Mouse (Mus musculus): ENCODE measurements around the gene Itga1. TPM values are rescaled to one million over a fixed set of nuclear protein-coding genes. Genes with fewer than 3 reads are reported as not detected.
A peak's percentile ranks its signal among the peaks of the same experiment; 100 is the strongest.

The Itga1 gene
- total RNA-seq, 2 experiments from 2014 or later: 5.3 to 7.4 TPM

DNA sequence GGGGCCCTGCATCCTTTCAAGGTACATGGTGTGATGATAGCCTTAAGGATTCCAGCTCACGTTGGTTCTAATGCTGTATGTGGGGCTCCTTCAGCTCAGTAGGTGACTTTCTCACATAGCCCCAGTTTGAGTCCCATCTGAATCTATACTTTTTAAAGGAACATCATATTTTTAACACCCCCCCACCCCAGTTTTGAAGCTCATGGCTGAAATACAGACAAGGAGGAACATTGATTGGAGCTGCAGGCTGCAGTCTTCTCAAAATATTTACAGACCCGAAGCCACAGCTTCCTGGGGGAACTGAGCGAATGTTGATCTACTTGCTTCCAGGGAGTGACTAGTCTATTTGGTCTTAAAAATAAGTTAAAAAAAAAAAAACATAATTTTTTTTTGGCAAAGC is 98.9 kb downstream of the Itga1 start:
- no peak for DNase-seq (ENCODE audit: extremely low spot score in 1 of 2, low spot score in 1 of 2)

DNA sequence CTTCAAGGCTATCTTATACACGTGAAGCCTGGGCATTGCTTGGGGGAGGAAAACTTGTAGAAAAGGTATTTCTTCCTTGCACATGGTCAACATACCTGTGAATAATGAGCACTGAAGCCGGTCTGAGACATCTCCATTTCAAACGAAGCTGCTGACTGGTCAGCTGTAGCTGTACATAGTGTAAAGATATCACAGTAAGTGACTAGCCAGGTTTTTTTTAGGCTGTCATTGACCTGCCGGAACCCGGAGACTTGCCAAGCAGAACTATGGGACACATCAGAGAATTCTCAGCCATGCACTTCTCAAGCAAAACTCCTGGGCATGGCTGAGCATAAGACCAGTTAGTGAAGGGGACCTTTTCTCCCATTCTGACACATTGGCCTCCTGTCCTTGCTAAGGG is 99.6 kb downstream of the Itga1 start:
- no peak for DNase-seq (ENCODE audit: extremely low spot score in 1 of 2, low spot score in 1 of 2)

DNA sequence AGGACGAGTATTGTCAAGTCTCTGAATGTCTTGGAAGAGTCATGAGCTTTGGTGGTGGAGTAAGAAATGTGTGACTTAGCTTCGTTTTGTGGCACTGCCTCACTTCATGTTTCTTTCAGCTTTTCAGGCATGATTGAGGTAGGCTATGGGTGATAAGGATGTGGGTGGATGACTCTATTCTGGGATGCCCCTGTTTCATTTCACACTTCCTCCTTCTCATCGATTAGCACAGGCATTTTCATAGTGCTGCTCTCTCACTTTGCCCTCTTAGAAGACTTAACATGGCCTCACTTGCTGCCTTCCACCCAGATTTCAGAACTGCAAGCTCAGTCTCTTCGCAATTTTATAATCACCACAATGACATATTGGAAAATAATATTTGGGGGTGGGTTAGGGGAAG is 102.2 kb downstream of the Itga1 start:
- no peak for DNase-seq (ENCODE audit: extremely low spot score in 1 of 2, low spot score in 1 of 2)

DNA sequence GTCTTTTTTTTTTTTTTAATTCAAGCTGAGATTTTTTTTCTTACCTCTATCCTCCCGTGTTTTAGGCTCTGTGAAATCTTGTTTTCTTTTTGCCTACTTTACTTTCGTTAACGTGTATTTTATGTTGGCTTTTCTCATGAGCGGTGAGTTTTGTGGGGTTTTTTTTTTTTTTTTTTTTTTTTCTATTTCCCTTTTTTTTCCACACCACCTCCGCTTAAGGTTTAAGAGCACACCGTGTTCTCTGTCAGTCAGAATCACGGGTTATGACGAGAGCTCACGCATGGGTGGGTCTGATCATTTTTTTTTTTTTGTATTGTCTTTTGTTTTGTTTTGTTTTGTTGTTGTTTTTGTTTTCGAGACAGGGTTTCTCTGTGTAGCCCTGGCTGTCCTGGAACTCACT is 103.7 kb downstream of the Itga1 start:
- DNase-seq (ENCODE audit: extremely low spot score in 1 of 2, low spot score in 1 of 2): no peak

DNA sequence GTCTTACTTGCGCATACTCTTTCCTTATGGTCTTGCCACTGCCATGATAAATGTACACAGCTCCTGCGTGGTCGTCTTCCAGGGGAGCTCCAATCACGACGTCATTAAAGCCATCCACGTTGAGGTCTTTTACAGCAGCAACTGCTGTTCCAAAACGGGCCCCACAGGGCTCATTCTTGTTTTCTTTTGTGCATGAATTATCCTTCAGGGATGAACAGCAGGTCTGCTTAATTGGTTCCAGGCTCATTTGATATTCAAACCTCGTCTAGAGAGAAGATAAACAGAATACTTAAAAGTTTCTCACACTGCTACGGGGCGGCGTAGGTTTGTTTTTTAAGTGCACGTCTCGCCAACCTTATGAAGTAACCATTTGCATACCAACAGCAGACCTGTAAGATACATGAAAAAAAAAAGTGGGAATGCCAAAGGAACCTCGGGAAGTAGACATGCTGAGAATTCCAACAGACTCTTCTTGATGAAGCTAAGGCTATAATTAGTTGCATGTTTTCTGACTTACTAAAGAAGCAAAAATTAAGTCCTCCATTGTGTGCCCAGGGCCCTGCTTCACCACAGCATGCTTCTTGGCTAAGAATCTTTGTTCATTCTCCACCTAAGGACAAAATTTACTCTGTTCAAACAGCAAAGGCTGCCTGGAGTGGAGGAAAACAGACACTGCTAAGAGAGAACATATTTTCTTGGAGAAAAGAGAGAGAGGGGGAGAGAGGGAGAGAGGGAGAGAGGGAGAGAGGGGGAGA is 109.3 kb downstream of the Itga1 start:
- DNase-seq (ENCODE audit: extremely low spot score in 1 of 2, low spot score in 1 of 2): no peak

DNA sequence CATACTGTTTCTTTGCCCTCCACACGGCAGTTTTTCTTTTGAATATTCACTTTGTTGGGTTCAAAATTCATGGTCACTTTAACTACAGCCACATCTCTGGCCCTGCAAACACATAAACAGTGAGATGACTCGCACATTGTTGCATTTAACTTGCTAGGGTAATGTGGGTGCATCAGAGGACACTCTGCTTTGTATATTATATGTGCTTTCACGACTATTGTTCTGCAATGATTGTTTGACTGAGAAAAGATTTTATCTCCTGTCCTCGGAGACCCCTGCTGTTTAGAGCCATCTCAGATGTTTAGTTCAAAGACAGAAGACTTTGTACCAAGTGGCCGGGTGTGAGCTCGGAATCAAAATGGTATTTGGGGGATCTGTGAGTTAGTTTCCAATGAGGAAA is 114.1 kb downstream of the Itga1 start:
- no peak for DNase-seq (ENCODE audit: extremely low spot score in 1 of 2, low spot score in 1 of 2)

DNA sequence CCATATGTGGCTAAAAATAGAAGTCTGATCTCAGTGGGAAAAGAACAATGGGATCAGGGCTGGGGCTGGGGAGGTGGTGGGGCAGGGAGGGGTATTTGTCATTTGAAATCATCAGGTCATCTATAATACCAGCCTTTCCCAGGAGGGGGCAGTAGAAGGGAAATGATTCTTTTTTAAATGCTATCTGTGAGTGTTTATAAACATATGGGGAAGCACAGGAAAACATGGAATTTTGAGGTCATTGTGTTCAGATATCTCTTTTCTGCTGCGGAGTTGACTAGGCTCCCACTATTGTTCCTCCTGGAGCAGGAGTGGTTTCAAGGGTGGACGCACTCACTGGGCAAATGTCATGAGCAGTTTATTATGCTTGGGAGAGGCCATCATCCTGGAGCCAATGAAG is 114.6 kb downstream of the Itga1 start:
- peak in 1 of 2 experiments; percentile 35 for DNase-seq (ENCODE audit: extremely low spot score in 1 of 2, low spot score in 1 of 2)

DNA sequence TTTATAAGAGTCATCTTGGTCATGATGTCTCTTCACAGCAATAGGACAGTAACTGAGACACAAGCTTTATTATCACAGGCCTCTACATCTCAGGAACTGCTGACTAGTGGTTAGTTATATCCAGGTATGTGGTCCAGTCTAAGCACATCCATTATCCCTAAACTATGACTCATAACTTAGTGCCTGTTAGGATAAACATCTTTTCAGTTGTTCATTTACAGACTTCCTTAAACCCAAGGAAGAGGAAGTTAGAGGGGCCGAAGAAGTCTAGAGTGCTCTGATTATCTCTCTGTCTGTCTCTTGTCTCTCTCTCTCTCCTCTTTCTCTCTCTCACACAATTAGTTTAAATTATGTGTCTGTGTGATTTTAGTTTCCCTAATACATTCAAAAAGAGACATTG is 117.1 kb downstream of the Itga1 start:
- DNase-seq (ENCODE audit: extremely low spot score in 1 of 2, low spot score in 1 of 2): no peak

DNA sequence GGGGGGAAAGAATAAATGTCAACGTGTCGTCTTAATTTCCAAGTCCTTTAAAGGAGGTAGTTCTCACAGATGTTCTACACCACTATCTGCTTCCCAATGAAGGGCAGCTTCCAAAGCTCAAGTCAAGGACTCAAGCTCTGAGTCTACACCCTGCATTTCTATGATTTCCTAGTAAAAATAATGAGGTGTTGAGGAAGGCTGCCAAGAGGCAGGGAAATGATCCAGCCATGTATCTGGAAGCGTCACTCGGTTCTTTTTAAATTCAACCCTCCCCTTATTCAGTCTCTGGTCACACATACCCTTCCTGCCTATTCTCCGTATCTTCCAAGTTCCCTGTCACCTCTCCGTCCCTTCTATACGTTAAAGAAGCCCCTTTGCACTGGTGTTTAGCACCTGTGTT is 118.6 kb downstream of the Itga1 start:
- DNase-seq (ENCODE audit: extremely low spot score in 1 of 2, low spot score in 1 of 2): no peak

DNA sequence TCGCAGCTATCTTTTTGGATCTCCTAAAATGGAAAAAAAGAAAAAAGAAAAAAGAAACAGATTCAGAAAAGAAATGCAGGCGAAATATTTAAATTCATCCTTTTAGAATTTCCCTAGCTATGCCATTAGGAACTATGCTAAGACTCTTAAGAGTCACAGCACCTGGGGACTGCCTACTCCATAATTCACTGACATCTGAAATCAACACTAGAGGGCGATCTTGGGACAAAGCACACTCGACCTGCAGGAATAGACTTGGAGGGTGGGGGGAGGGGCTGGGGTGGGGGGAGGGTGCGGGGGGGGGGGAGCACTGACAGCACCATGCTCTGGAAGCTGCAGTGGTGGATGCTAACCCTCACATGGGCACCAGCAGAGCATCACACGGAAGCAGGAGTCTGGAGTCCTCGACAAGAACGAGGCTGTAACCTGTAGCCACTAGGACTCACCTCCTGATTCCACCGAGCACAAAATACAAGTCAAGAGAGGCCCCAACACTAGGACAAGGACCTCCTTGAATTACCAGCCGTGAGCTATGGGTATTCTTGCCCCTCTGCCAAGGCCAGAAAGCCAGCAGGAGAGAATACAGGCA is 120.8 kb downstream of the Itga1 start:
- DNase-seq (ENCODE audit: extremely low spot score in 1 of 2, low spot score in 1 of 2): no peak

DNA sequence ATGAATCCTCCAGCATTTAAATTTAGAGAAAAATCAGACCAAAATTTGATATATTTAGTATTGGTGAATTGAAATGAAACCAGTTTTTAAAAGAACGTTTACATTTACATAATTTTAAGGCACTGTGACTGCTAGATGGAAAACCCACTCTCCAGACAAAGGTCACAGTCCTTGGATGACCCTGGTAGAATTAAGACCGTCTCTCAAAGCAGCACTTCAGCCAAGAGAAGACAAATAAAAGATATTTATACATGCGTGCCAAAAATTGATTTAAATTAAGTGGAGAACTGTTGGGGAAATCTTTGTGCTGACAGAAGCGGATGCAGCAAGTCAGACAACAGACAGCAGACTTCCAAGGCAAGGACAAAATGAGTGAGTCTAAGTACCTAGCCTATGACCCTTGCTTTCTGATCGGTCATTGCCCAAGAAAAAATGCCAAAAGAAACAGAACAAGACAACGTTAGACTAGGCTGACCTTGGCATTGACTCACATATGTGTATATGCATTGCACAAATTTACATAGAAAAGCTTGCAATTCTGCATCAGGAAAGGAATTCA is 127.2 kb downstream of the Itga1 start:
- DNase-seq (ENCODE audit: extremely low spot score in 1 of 2, low spot score in 1 of 2): no peak

DNA sequence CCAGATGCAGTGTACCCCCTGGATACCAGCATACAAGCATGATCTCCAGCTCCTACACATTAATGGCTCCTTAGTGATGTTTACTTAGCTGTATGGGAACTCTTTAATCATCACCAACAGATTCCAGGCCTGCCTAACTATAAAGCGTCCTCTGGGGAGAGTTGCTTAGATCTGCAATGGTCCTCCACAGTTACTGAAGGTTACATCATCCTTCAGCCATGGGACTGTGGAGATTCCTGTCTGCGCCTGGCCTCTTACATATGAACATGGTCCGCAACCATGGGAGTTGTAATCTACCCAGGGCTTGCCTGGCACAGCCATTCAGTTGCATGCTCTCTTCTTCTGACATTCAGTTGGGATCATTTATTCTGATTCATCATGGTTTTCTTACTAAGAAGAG is 129.9 kb downstream of the Itga1 start:
- DNase-seq (ENCODE audit: extremely low spot score in 1 of 2, low spot score in 1 of 2): no peak

DNA sequence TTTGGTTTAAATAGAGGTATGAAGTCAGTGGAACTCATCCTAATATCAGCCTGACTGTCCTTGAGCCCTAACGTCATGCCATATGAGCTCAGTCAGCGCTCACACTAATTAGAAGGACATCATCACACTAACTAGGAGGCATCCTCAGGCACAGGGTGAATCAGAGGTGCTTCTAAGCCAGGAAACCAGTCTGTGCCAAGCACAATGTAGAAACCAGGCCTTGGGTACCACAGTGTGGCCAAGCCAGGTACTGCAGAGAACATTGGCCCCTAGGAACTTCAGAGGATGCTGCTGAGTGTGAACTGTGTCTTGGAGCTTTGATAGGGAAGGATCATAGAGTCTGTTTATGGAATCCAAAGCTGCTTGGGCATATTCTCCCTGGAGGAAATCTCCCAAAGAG is 137.5 kb downstream of the Itga1 start:
- peak; percentile 74 to 86 for DNase-seq (ENCODE audit: extremely low spot score in 1 of 2, low spot score in 1 of 2)

DNA sequence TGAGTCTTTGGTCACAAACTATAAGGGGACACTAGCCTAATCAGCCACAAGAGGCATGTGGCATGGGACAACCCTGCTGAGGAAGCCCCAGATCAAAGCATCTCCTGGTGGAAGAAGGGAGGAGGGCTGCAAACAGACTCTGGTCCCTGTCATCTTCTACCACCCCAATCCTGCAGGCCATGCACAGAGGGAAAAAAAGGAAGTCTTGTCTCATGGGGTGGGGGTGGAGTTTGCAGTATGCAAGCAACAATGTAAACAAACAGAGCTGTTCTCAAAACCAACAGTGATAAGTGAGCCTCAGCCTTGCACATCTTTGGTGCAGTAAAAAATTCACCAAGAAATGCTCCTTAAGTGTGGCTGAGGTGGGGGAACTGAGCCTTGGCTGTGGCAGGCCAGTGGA is 147.2 kb downstream of the Itga1 start:
- DNase-seq (ENCODE audit: extremely low spot score in 1 of 2, low spot score in 1 of 2): no peak

DNA sequence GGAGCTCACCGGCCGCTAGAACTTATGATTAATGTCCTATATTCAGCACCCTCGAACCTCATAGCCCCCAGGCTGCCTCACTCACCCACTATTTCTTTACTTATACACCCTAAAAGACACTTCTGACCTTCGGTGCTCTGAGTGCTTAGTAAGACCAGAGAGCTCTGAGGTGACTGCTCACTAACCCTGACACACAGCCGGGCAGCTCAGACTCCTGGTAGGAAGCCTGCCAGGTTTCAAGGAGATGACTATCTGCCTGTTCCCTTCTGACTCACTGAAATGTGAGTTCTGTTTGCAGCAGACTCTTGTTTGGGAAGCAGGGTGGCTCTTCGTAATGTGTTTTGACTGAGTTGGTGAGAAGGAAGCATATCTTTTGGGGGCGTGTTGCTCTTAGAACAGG is 168.2 kb downstream of the Itga1 start:
- DNase-seq (ENCODE audit: extremely low spot score in 1 of 2, low spot score in 1 of 2): no peak

DNA sequence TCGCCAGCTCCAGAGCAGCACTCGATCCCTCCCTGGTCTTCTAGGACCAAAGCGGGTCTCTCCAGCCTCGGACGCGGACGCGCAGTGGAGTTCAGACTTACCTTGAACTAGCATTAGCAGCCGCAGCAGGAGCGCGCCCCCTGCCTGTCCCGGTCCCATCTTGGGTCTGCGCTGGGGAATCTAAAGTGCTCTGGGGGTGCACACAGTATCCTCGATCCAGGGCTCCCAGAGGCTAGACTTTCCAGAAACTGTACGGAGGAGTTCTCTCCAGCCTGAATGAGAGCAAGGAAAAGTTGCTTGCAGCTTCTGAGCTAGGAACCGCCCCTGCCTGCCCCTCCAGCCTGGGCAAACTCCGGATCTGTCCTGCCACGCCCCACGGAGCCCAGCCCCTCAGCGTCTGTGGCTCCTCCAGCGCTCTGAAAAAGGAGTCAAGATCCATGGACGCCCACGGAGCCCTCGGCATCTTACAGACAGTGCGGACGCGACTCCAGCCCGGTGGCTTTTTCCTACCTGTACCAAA is 169.9 kb downstream of the Itga1 start, which contains the start of gene Itga2:
Gene Itga2 (minus strand): TSS at position 326 of the 520 bp plus-strand sequence.
- peak; percentile 15 to 42 for DNase-seq (ENCODE audit: extremely low spot score in 1 of 2, low spot score in 1 of 2)

DNA sequence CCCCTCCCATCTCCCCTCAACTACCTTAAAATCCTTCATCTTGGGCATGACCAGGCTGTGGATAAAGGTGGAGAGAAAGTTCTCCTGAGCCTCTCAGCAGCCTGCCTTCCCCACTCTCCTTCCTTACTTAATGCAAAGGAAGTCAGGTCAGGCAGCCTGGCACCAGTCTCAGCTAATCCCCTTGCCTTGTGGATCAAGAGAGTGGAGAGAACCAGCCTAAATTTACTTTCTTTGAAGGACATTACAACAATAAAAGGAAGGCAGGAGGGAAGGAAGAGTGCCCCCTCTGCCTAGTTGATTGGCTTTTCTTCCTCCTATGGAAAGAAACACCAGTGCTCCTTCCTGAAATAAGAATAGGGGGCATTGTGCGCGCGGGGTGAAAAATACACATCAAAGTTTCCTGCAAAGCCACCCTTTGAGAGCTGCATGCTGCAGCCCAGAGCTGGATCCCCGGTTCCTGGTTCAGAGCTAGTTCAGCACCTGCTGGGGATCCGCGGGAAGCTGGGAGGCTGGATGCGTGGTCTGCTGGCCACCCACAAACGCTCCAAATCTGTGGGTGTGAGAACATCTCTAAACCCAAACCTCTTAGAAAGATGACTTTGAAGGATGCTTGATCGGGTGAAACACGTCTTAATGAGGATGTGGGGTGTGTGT is 170.6 kb downstream of the Itga1 start:
- peak in 1 of 2 experiments; percentile 12 for DNase-seq (ENCODE audit: extremely low spot score in 1 of 2, low spot score in 1 of 2)

DNA sequence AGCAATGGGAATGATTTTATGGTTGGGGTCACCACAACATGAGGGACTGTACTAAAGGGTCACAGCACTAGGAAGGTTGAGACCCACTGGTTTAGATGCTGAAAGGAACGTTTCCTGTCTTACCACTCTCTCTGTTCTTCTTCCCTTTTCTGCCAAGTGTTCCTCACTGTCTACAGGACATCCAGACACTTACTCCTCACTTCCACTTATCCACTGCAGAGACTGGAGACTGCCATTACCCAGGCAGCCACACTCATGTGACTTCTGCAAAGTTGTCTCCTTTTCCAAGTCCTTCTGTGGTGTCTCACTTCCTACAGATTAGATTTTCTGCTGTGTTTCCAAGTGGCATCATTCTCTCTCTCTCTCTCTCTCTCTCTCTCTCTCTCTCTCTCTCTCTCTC is 177.0 kb downstream of the Itga1 start:
- no peak for DNase-seq (ENCODE audit: extremely low spot score in 1 of 2, low spot score in 1 of 2)

DNA sequence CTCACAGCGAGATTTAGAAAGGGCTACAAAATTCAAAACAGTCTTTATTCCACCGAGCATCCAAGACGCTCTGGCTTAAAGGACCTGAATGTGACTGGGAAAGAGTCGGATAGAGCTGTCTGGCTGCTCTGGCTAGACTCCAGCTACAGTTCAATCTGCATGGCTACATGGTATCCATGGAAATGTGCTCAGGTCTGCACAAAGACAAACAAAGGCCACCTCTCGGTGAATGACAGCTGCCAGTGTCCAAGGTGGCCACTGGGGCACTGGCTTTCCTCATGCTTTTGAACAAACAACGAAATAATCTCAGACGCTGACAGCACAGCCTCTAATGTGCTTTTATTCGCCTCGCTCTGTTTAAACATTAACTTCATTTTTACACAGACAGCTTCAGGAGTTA is 178.4 kb downstream of the Itga1 start:
- DNase-seq (ENCODE audit: extremely low spot score in 1 of 2, low spot score in 1 of 2): no peak

DNA sequence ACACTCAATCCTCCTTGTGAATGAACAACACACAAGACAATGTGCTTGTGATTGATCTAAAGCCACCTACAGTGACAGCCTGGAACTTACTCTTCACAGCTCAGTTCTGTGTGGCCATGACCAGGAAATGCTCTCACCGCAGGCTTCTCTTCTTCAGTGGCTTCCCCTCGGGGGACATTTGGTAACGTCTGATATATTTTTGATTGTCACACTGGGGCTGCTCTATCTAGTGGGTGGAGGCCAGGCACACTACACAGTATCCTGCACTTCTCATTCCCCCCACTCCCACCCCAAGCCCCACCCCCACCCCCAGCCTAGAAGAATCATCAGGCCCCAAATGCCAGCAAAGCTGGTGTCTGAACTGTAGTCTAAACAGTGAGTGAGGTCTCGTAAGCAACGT is 186.0 kb downstream of the Itga1 start:
- no peak for DNase-seq (ENCODE audit: extremely low spot score in 1 of 2, low spot score in 1 of 2)

DNA sequence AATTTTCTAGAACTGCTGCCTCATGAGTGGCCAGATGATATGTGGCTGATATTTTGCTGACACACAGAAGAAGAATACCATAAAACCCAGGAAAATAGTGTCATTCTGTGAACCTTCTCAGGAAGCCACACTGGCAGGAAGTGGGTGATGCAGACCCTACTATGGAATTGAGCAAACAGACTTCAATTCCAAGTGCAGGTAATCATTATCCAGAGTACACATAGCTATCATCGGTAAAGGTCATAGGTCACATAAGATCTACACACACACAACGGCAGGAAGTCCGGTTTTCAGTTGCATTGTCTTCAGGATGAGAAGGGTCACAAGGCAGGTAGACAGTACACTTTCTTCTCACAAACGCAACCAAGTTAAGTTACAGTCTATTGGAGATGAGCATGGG is 186.8 kb downstream of the Itga1 start:
- no peak for DNase-seq (ENCODE audit: extremely low spot score in 1 of 2, low spot score in 1 of 2)

Data from layer of hippocampus, postnatal 25 days (tissue).